19 mouse cellular contexts compared by ENCODE assay signal in the genomic region with DNA sequence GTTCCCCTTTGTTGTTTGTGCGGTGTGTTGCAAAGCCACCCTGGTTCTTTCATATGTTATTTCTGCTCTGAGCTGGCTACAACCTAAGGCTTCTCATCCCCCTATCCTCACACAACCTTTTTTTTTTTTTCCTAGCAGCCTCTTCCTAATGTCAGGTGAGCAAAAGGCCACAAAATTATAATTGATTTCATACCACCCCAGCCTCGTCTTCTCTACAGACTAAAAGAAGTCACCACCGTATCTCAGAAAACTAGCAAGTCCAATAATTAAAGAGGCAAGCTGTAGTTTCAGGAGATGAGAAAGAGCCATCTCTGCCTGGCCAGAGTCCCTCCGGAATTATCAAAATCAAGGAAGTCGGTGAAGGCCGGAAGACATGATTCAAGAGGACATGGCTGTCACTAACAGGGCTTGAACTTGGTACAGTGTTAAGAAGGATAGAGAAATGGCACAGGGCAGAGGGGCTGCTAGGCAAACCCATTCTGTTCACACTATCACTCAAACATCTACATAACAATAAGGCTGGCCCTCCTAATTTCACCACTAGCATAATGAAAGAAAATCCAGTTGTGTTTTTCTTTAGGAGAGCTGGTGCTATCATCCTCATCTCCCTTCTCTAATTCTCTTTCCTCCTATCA.
DNase-seq lines count a peak whose midpoint lies in the region; ATAC-seq and TF ChIP-seq lines count a peak whose summit lies in the region.
"Had no signal": no experiment of that assay in that cellular context is flagged by ENCODE, and none has a peak within 500 bp of the region (broad histone marks: within the 10 kb centered on the region; RNA-seq: fewer than 3 reads in every experiment).

No protein-coding gene starts in this region.

- ATAC-seq in hindbrain, embryonic 11.5 days (ENCODE audit: low FRiP score) = no peak
- no peak for ATAC-seq in midbrain, embryonic 14.5 days (ENCODE audit: low FRiP score, low TSS enrichment)
- no peak for ATAC-seq in intestine, embryonic 15.5 days
- ATAC-seq in granulocyte monocyte progenitor cell, adult 5-6 weeks (replicated peaks; ENCODE audit: poor library complexity, severe bottlenecking) = no peak

- 0 out of 2 replicates have a peak overlapping the region, but pooled peaks have one; percentile 0 for H3K4me2 ChIP-seq in hindbrain, embryonic 11.5 days (replicated peaks; ENCODE audit: low read depth, low read length)
- peak overlapping the region; percentile 65 for H3K4me2 ChIP-seq in midbrain, embryonic 14.5 days (ENCODE audit: low read length)
- H3K4me2 ChIP-seq in intestine, embryonic 15.5 days (replicated peaks) = no peak overlapping the region
- H3K4me2 ChIP-seq: embryonic facial prominence, embryonic 12.5 days; heart, embryonic 11.5 days had no signal

- H3K4me1 ChIP-seq in hindbrain, embryonic 11.5 days (replicated peaks; ENCODE audit: control insufficient read depth, insufficient read depth, low read length) = no peaks in the 10 kb centered on the region
- H3K4me1 ChIP-seq in midbrain, embryonic 14.5 days (ENCODE audit: control insufficient read depth, insufficient read depth, low read length) = peaks cover 38% of the 10 kb centered on the region
- no peaks in the 10 kb centered on the region for H3K4me1 ChIP-seq in intestine, embryonic 15.5 days (replicated peaks)
- H3K4me1 ChIP-seq: embryonic facial prominence, embryonic 12.5 days had no signal

- no peak overlapping the region for H3K4me3 ChIP-seq in hindbrain, embryonic 11.5 days (ENCODE audit: low read depth, low read length)
- H3K4me3 ChIP-seq in midbrain, embryonic 14.5 days (replicated peaks; ENCODE audit: low read depth, low read length) = peak overlapping the region; percentile 44
- H3K4me3 ChIP-seq in intestine, embryonic 15.5 days (replicated peaks) = no peak overlapping the region
- H3K4me3 ChIP-seq: embryonic facial prominence, embryonic 12.5 days; neural tube, embryonic 12.5 days had no signal

- TF ChIP-seq POLR2A in brain, embryonic 14.5 days (IDR thresholded peaks at IDR 0.05; ENCODE audit: borderline replicate concordance, extremely low read depth, insufficient read depth, insufficient read length, poor library complexity, severe bottlenecking) = no peak

- peak; percentile 31 for DNase-seq in Muller cell, postnatal 12 days (ENCODE audit: inconsistent ontology term)
- peak; percentile 58 for DNase-seq in brain, embryonic 14.5 days (ENCODE audit: low read depth)
- DNase-seq in hindbrain, embryonic 11.5 days (ENCODE audit: low spot score) = no peak
- peak; percentile 39 for DNase-seq in midbrain, embryonic 14.5 days
- no peak for DNase-seq in B cell, adult 2 months
- DNase-seq in thymus, postnatal 14 days = no peak
- DNase-seq: adrenal gland, postnatal 25 days; gastrocnemius, postnatal 14 days; heart, postnatal 36 days; kidney, adult 2 months; kidney, postnatal 4 days; lung, postnatal 14 days; thymus, postnatal 25 days had no signal

- H3K9me3 ChIP-seq in hindbrain, embryonic 11.5 days (ENCODE audit: control insufficient read depth, low read length) = no peaks in the 10 kb centered on the region
- no peaks in the 10 kb centered on the region; the same call in 1 of the 2 replicates for H3K9me3 ChIP-seq in midbrain, embryonic 14.5 days (ENCODE audit: control insufficient read depth, low read length)
- H3K9me3 ChIP-seq in intestine, embryonic 15.5 days = no peaks in the 10 kb centered on the region
- H3K9me3 ChIP-seq: embryonic facial prominence, embryonic 12.5 days; neural tube, embryonic 12.5 days had no signal

- H3K27ac ChIP-seq in hindbrain, embryonic 11.5 days (ENCODE audit: low read depth, low read length) = no peak overlapping the region
- peak overlapping the region; percentile 53; the same call in 1 of the 2 replicates for H3K27ac ChIP-seq in midbrain, embryonic 14.5 days (replicated peaks; ENCODE audit: low read depth, low read length)
- H3K27ac ChIP-seq in intestine, embryonic 15.5 days = no peak overlapping the region
- H3K27ac ChIP-seq: embryonic facial prominence, embryonic 12.5 days; neural tube, embryonic 12.5 days; stomach, postnatal 0 days had no signal

- H3K9ac ChIP-seq in hindbrain, embryonic 11.5 days (ENCODE audit: low read depth, low read length) = no peak overlapping the region
- peak overlapping the region; percentile 64 for H3K9ac ChIP-seq in midbrain, embryonic 14.5 days (replicated peaks; ENCODE audit: low read length)
- no peak overlapping the region for H3K9ac ChIP-seq in intestine, embryonic 15.5 days
- H3K9ac ChIP-seq: embryonic facial prominence, embryonic 12.5 days; neural tube, embryonic 12.5 days had no signal

- no peaks in the 10 kb centered on the region for H3K36me3 ChIP-seq in hindbrain, embryonic 11.5 days (ENCODE audit: control insufficient read depth, insufficient read depth, low read length)
- no peaks in the 10 kb centered on the region for H3K36me3 ChIP-seq in midbrain, embryonic 14.5 days (ENCODE audit: control insufficient read depth, insufficient read depth, low read length)
- H3K36me3 ChIP-seq in intestine, embryonic 15.5 days = no peaks in the 10 kb centered on the region
- H3K36me3 ChIP-seq: embryonic facial prominence, embryonic 12.5 days; neural tube, embryonic 12.5 days had no signal

- no peaks in the 10 kb centered on the region for H3K27me3 ChIP-seq in hindbrain, embryonic 11.5 days (ENCODE audit: control insufficient read depth, insufficient read depth, low read length)
- no peaks in the 10 kb centered on the region for H3K27me3 ChIP-seq in midbrain, embryonic 14.5 days (ENCODE audit: control insufficient read depth, insufficient read depth, low read length)
- no peaks in the 10 kb centered on the region for H3K27me3 ChIP-seq in intestine, embryonic 15.5 days (replicated peaks)
- H3K27me3 ChIP-seq: embryonic facial prominence, embryonic 12.5 days; neural tube, embryonic 12.5 days had no signal

- TF ChIP-seq CTCF in brain, embryonic 14.5 days (IDR thresholded peaks at IDR 0.05; ENCODE audit: borderline replicate concordance, extremely low read depth, insufficient read depth, insufficient read length) = no peak

- 63% methylated on average over 6 of the region's 6 CpGs for WGBS in hindbrain, embryonic 11.5 days
- 45% methylated on average over 6 of the region's 6 CpGs for WGBS in midbrain, embryonic 14.5 days
- 90% methylated on average over 6 of the region's 6 CpGs for WGBS in intestine, embryonic 15.5 days

Comparison
In these comparisons a context has a peak if more than half of its experiments do, and no peak if none do; other contexts are left out.
1. DNase-seq: peak in Muller cell, postnatal 12 days (single experiment), brain, embryonic 14.5 days (single experiment) and midbrain, embryonic 14.5 days (single experiment); none in hindbrain, embryonic 11.5 days (single experiment), B cell, adult 2 months (0 of 2) and thymus, postnatal 14 days (single experiment).